In genomic region chr2:103927610-103928145, GRCm38 (mm10) we compare ENCODE assay signal across 11 mouse cellular contexts. TPM values are rescaled to one million over a fixed set of nuclear protein-coding genes. Genes with fewer than 3 reads are reported as not detected.
A peak's percentile ranks its signal among the peaks of the same experiment; 100 is the strongest.
DNase-seq lines count a peak whose midpoint lies in the region; ATAC-seq lines count a peak whose summit lies in the region.
"Had no signal": no experiment of that assay in that cellular context is flagged by ENCODE, and none has a peak within 500 bp of the region (broad histone marks: within the 10 kb centered on the region; RNA-seq: fewer than 3 reads in every experiment).

No protein-coding gene starts in this region.

- H3K4me3 ChIP-seq in kidney, embryonic 14.5 days (ENCODE audit: low read length) = no peak overlapping the region

- no peak overlapping the region for H3K9ac ChIP-seq in kidney, embryonic 14.5 days (ENCODE audit: low read depth, low read length)

- 41% methylated on average over 1 of the region's 1 CpGs for WGBS in kidney, embryonic 14.5 days

- no peak for DNase-seq in kidney, adult 11 months
- DNase-seq in brain, adult 2 months (ENCODE audit: low read depth, low spot score) = peak; percentile 17
- DNase-seq in gastrocnemius, postnatal 25 days = peak; percentile 80
- no peak for DNase-seq in right cerebral cortex, adult 2 months (ENCODE audit: low spot score in 2 of 2)
- DNase-seq in embryo, embryonic 11 days = no peak
- DNase-seq in cerebellum, postnatal 36 days = no peak
- DNase-seq: cerebellum, adult 9-11 months; lung, adult 2 months; thymus, postnatal 14 days had no signal

- no peak overlapping the region for H3K27ac ChIP-seq in kidney, embryonic 14.5 days (ENCODE audit: low read depth, low read length)

- ATAC-seq in kidney, embryonic 14.5 days (ENCODE audit: low FRiP score, low TSS enrichment) = peak; percentile 44; the same call in 1 of the 2 replicates
- 0 out of 2 replicates have a peak, but pooled peaks have one; percentile 10 for ATAC-seq in megakaryocyte, adult 5-6 weeks (ENCODE audit: poor library complexity, severe bottlenecking)

- no peak overlapping the region for H3K4me2 ChIP-seq in kidney, embryonic 14.5 days (replicated peaks; ENCODE audit: low read depth, low read length)

- peaks cover 2% of the 10 kb centered on the region; the same call in 1 of the 2 replicates for H3K27me3 ChIP-seq in kidney, embryonic 14.5 days (ENCODE audit: control insufficient read depth, insufficient read depth, low read length)

- no peaks in the 10 kb centered on the region; the same call in 1 of the 2 replicates for H3K4me1 ChIP-seq in kidney, embryonic 14.5 days (ENCODE audit: control insufficient read depth, insufficient read depth, low read length)

- H3K36me3 ChIP-seq in kidney, embryonic 14.5 days (ENCODE audit: control insufficient read depth, insufficient read depth, low read length) = no peaks in the 10 kb centered on the region

- H3K9me3 ChIP-seq in kidney, embryonic 14.5 days (ENCODE audit: control insufficient read depth, low read length) = no peaks in the 10 kb centered on the region

RNA-seq across cellular contexts. Expression of gene Lmo2, which starts 30.1 kb away (rescaled TPM):
- 33.3 and 36.7 TPM in 2 replicates for polyA plus RNA-seq in kidney, embryonic 14.5 days (2014; fragmentation: Nextera tagmentation; extraction: Ambion mirVana)
- total RNA-seq in gastrocnemius, postnatal 25 days (2021) = 10 to 100 TPM in 1 of 2 experiments, 1 to 10 TPM in 1; 7.0 to 10.6 TPM
- 186 and 200 TPM in 2 replicates for total RNA-seq in megakaryocyte, adult 5-6 weeks (2015)
- total RNA-seq in megakaryocyte, adult 5-6 weeks (2017) = 92.3 and 100 TPM in 2 replicates

Comparison
In these comparisons a context has a peak if more than half of its experiments do, and no peak if none do; other contexts are left out.
1. DNase-seq: peak in brain, adult 2 months (single experiment) and gastrocnemius, postnatal 25 days (single experiment); none in kidney, adult 11 months (single experiment), right cerebral cortex, adult 2 months (0 of 2), embryo, embryonic 11 days (single experiment) and cerebellum, postnatal 36 days (0 of 2).
2. RNA of gene Lmo2, which starts 30.1 kb away (total RNA-seq): 92.3 to 200 TPM in megakaryocyte, adult 5-6 weeks; 7.0 to 10.6 TPM in gastrocnemius, postnatal 25 days; every median in the first group is over 4 times any median in the second.